9 mouse cellular contexts compared by ENCODE assay signal in the genomic region with DNA sequence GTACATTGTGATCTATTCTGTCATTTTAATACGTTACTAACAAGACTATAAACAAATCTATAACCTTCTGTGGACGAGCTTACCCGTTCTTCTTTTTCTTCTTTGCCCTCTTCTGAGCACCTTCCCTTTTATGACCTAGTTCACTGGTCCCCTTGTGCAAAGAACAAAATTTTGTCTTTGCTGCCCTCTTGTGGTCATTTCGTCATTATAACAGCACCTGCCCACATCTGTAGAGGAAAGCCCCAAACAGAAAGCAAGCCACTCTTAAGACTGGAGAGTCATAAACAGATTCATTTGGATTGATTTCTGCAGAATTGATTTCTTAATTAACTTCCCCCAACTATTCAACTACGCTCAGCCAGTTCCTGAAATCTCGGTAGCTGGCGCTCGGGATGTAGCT.
DNase-seq lines count a peak whose midpoint lies in the region; ATAC-seq and TF ChIP-seq lines count a peak whose summit lies in the region.
"Had no signal": no experiment of that assay in that cellular context is flagged by ENCODE, and none has a peak within 500 bp of the region (broad histone marks: within the 10 kb centered on the region; RNA-seq: fewer than 3 reads in every experiment).

No protein-coding gene starts in this region.

- H3K79me2 ChIP-seq in MEL (ENCODE audit: control insufficient read depth, insufficient read depth, low read length, poor library complexity): no peaks in the 10 kb centered on the region

- no peak overlapping the region for H3K27ac ChIP-seq in kidney, adult 2 months (ENCODE audit: insufficient read depth, low read depth, low read length)
- no peak overlapping the region for H3K27ac ChIP-seq in kidney, embryonic 16.5 days (ENCODE audit: low read length)
- H3K27ac ChIP-seq in MEL (ENCODE audit: control insufficient read depth, low read depth, low read length): no peak overlapping the region
- no peak overlapping the region for H3K27ac ChIP-seq in midbrain, embryonic 13.5 days
- H3K27ac ChIP-seq: embryonic facial prominence, embryonic 13.5 days had no signal

- 17% methylated on average over 8 of the region's 8 CpGs for WGBS in kidney, adult 2 months
- WGBS in kidney, embryonic 16.5 days: 21% methylated on average over 8 of the region's 8 CpGs
- 25% methylated on average over 8 of the region's 8 CpGs for WGBS in midbrain, embryonic 13.5 days

- TF ChIP-seq RAD21 in MEL (IDR thresholded peaks at IDR 0.05; ENCODE audit: low read depth, low read length): peak; percentile 85

- peak; percentile 62 for DNase-seq in kidney, adult 2 months
- peak; percentile 85 for DNase-seq in MEL (ENCODE audit: low read depth, low spot score)
- DNase-seq in cerebellum, postnatal 36 days: peak; percentile 3 to 25
- peak; percentile 22 to 70 for DNase-seq in heart, postnatal 14 days
- DNase-seq in layer of hippocampus, adult 9-10 months (ENCODE audit: low spot score): peak; percentile 42
- peak; percentile 7 to 70 for DNase-seq in thymus, postnatal 10 days (ENCODE audit: low spot score in 2 of 2)

- H3K36me3 ChIP-seq in kidney, adult 2 months (ENCODE audit: control insufficient read depth, insufficient read depth, low read length): no peaks in the 10 kb centered on the region
- no peaks in the 10 kb centered on the region for H3K36me3 ChIP-seq in kidney, embryonic 16.5 days (ENCODE audit: insufficient read depth, low read length)
- peaks cover 0 to 2% of the 10 kb centered on the region in 2 experiments; a peak in 2 of 4 replicates for H3K36me3 ChIP-seq in MEL (ENCODE audit: control insufficient read depth in 1 of 2, insufficient read depth in 2 of 2, low read length in 2 of 2)
- H3K36me3 ChIP-seq in midbrain, embryonic 13.5 days: no peaks in the 10 kb centered on the region
- H3K36me3 ChIP-seq: embryonic facial prominence, embryonic 13.5 days had no signal

- no peak overlapping the region for H3K4me3 ChIP-seq in kidney, adult 2 months (ENCODE audit: insufficient read depth, low read depth, low read length)
- H3K4me3 ChIP-seq in kidney, embryonic 16.5 days (ENCODE audit: low read length): no peak overlapping the region
- no peak overlapping the region for H3K4me3 ChIP-seq in MEL (ENCODE audit: control insufficient read depth in 1 of 2, insufficient read depth in 1 of 2, low read depth in 2 of 2, low read length in 2 of 2)
- no peak overlapping the region for H3K4me3 ChIP-seq in midbrain, embryonic 13.5 days (replicated peaks)
- H3K4me3 ChIP-seq: embryonic facial prominence, embryonic 13.5 days had no signal

- H3K4me2 ChIP-seq in kidney, embryonic 16.5 days (replicated peaks; ENCODE audit: low read depth, low read length): no peak overlapping the region
- no peak overlapping the region for H3K4me2 ChIP-seq in midbrain, embryonic 13.5 days (replicated peaks)
- H3K4me2 ChIP-seq: embryonic facial prominence, embryonic 13.5 days had no signal

- H3K27me3 ChIP-seq in kidney, adult 2 months (replicated peaks; ENCODE audit: control insufficient read depth, insufficient read depth, low read length): no peaks in the 10 kb centered on the region
- no peaks in the 10 kb centered on the region for H3K27me3 ChIP-seq in kidney, embryonic 16.5 days (ENCODE audit: insufficient read depth, low read length)
- no peaks in the 10 kb centered on the region for H3K27me3 ChIP-seq in MEL (ENCODE audit: control insufficient read depth in 1 of 2, insufficient read depth in 2 of 2, low read length in 2 of 2)
- no peaks in the 10 kb centered on the region; the same call in 1 of the 2 replicates for H3K27me3 ChIP-seq in midbrain, embryonic 13.5 days
- H3K27me3 ChIP-seq: embryonic facial prominence, embryonic 13.5 days had no signal

- intact Hi-C loops in heart, postnatal 14 days (cut with DNase I): loop anchor here (1.0 to 5.0 kb wide), 2 partner anchors 47 to 553 kb away; no protein-coding TSS in a partner anchor

- no peak for TF ChIP-seq EP300 in MEL (IDR thresholded peaks at IDR 0.05; ENCODE audit: low read depth in 1 of 2, low read length in 2 of 2)

- no peak for TF ChIP-seq CTCF in kidney, adult 2 months (conservative IDR thresholded peaks at IDR 0.05; ENCODE audit: insufficient read depth, insufficient read length, low read depth, low read length)
- TF ChIP-seq CTCF in MEL (IDR thresholded peaks at IDR 0.05 in 2 of 3, conservative IDR thresholded peaks at IDR 0.05 in 1 of 3; ENCODE audit: control insufficient read depth in 1 of 3, insufficient read depth in 1 of 3, low read depth in 2 of 3, low read length in 3 of 3, poor library complexity in 1 of 3, severe bottlenecking in 1 of 3): peak; percentile 41 to 83 (median 50)

- no peak for TF ChIP-seq POLR2A in kidney, adult 2 months (IDR thresholded peaks at IDR 0.05; ENCODE audit: low read depth, low read length)
- TF ChIP-seq POLR2A in MEL (IDR thresholded peaks at IDR 0.05; ENCODE audit: control insufficient read depth in 1 of 2, insufficient read depth in 1 of 2, low read depth in 1 of 2, low read length in 2 of 2, poor library complexity in 1 of 2): no peak

- ATAC-seq in kidney, embryonic 16.5 days (ENCODE audit: low FRiP score, low TSS enrichment): no peak
- peak; percentile 72; the same call in 1 of the 2 replicates for ATAC-seq in midbrain, embryonic 13.5 days

- H3K4me1 ChIP-seq in kidney, adult 2 months (ENCODE audit: control insufficient read depth, insufficient read depth, low read length): no peaks in the 10 kb centered on the region
- no peaks in the 10 kb centered on the region for H3K4me1 ChIP-seq in kidney, embryonic 16.5 days (ENCODE audit: insufficient read depth, low read length)
- H3K4me1 ChIP-seq in MEL (ENCODE audit: control insufficient read depth in 1 of 2, insufficient read depth in 2 of 2, low read length in 2 of 2): peaks cover under 1 to 2% of the 10 kb centered on the region in 2 experiments
- H3K4me1 ChIP-seq in midbrain, embryonic 13.5 days (replicated peaks): no peaks in the 10 kb centered on the region
- H3K4me1 ChIP-seq: embryonic facial prominence, embryonic 13.5 days had no signal

- no peak overlapping the region for H3K9ac ChIP-seq in kidney, embryonic 16.5 days (replicated peaks; ENCODE audit: low read length)
- H3K9ac ChIP-seq in MEL (ENCODE audit: control insufficient read depth, low read depth, low read length, poor library complexity, severe bottlenecking): no peak overlapping the region
- no peak overlapping the region for H3K9ac ChIP-seq in midbrain, embryonic 13.5 days (replicated peaks)
- H3K9ac ChIP-seq: embryonic facial prominence, embryonic 13.5 days had no signal

- H3K9me3 ChIP-seq in kidney, embryonic 16.5 days (ENCODE audit: low read length): no peaks in the 10 kb centered on the region
- H3K9me3 ChIP-seq in MEL (replicated peaks; ENCODE audit: insufficient read depth, low read length): no peaks in the 10 kb centered on the region
- H3K9me3 ChIP-seq in midbrain, embryonic 13.5 days: no peaks in the 10 kb centered on the region
- H3K9me3 ChIP-seq: embryonic facial prominence, embryonic 13.5 days had no signal

TF ChIP-seq in MEL, 35 proteins besides CTCF, POLR2A, EP300 and RAD21:
- TF ChIP-seq ZC3H11A (IDR thresholded peaks at IDR 0.05; ENCODE audit: low read depth, low read length) (peak; percentile 68), ETS1 (IDR thresholded peaks at IDR 0.05; ENCODE audit: low read depth, low read length) (no peak), SMC3 (IDR thresholded peaks at IDR 0.05; ENCODE audit: low read depth, low read length) (peak; percentile 77)

Comparison
In these comparisons a context has a peak if more than half of its experiments do, and no peak if none do; other contexts are left out.
1. DNase-seq: peak in every context shown above with its lines; median percentile 85 in MEL; 62 in kidney, adult 2 months; 46 in heart, postnatal 14 days; 42 in layer of hippocampus, adult 9-10 months; 38 in thymus, postnatal 10 days; 14 in cerebellum, postnatal 36 days.